16 mouse cellular contexts compared by ENCODE assay signal in genomic region chr19:34799644-34800267, GRCm38 (mm10). TPM values are rescaled to one million over a fixed set of nuclear protein-coding genes. Genes with fewer than 3 reads are reported as not detected.
DNase-seq lines count a peak whose midpoint lies in the region; ATAC-seq and TF ChIP-seq lines count a peak whose summit lies in the region.
"Had no signal": no experiment of that assay in that cellular context is flagged by ENCODE, and none has a peak within 500 bp of the region (broad histone marks: within the 10 kb centered on the region; RNA-seq: fewer than 3 reads in every experiment).

No protein-coding gene starts in this region.

- no peaks in the 10 kb centered on the region for H3K27me3 ChIP-seq in kidney, embryonic 14.5 days (ENCODE audit: control insufficient read depth, insufficient read depth, low read length)
- H3K27me3 ChIP-seq: embryonic facial prominence, embryonic 12.5 days; limb, embryonic 12.5 days; liver, embryonic 15.5 days; stomach, embryonic 15.5 days had no signal

- ATAC-seq in kidney, embryonic 14.5 days (ENCODE audit: low FRiP score, low TSS enrichment) = no peak
- ATAC-seq in neutrophil, adult 5-6 weeks (ENCODE audit: extremely low read depth, insufficient number of reproducible peaks, low FRiP score, poor library complexity, severe bottlenecking) = peak; percentile 76; the same call in 1 of the 2 replicates

- no peak overlapping the region for H3K27ac ChIP-seq in kidney, embryonic 14.5 days (ENCODE audit: low read depth, low read length)
- H3K27ac ChIP-seq: embryonic facial prominence, embryonic 12.5 days; hindbrain, embryonic 10.5 days; limb, embryonic 12.5 days; liver, embryonic 15.5 days; stomach, embryonic 15.5 days had no signal

- TF ChIP-seq CTCF in brain, embryonic 14.5 days (IDR thresholded peaks at IDR 0.05; ENCODE audit: borderline replicate concordance, extremely low read depth, insufficient read depth, insufficient read length) = no peak

- TF ChIP-seq POLR2A in brain, embryonic 14.5 days (IDR thresholded peaks at IDR 0.05; ENCODE audit: borderline replicate concordance, extremely low read depth, insufficient read depth, insufficient read length, poor library complexity, severe bottlenecking) = no peak

- no peak overlapping the region for H3K4me3 ChIP-seq in kidney, embryonic 14.5 days (ENCODE audit: low read length)
- H3K4me3 ChIP-seq: embryonic facial prominence, embryonic 12.5 days; hindbrain, embryonic 10.5 days; limb, embryonic 12.5 days; liver, embryonic 15.5 days; stomach, embryonic 15.5 days had no signal

- H3K9ac ChIP-seq in kidney, embryonic 14.5 days (ENCODE audit: low read depth, low read length) = no peak overlapping the region
- H3K9ac ChIP-seq: embryonic facial prominence, embryonic 12.5 days; limb, embryonic 12.5 days; liver, embryonic 15.5 days; stomach, embryonic 15.5 days had no signal

- WGBS in kidney, embryonic 14.5 days = 57% methylated on average over 6 of the region's 6 CpGs

- no peaks in the 10 kb centered on the region for H3K36me3 ChIP-seq in kidney, embryonic 14.5 days (ENCODE audit: control insufficient read depth, insufficient read depth, low read length)
- H3K36me3 ChIP-seq: embryonic facial prominence, embryonic 12.5 days; hindbrain, embryonic 10.5 days; limb, embryonic 12.5 days; liver, embryonic 15.5 days; stomach, embryonic 15.5 days had no signal

- DNase-seq in kidney, adult 9 months = peak; percentile 64
- DNase-seq in spleen, adult 18-20 months = peak; percentile 24 to 25
- no peak for DNase-seq in spleen, postnatal 4 days (ENCODE audit: low spot score in 2 of 2)
- peak; percentile 54 for DNase-seq in brain, embryonic 14.5 days (ENCODE audit: low read depth)
- DNase-seq in left cerebral cortex, adult 9 months (ENCODE audit: low spot score in 2 of 2) = no peak
- DNase-seq in urinary bladder, postnatal 25 days (ENCODE audit: low spot score) = no peak
- DNase-seq: adrenal gland, postnatal 14 days; cerebellum, postnatal 25 days; kidney, adult 11 months had no signal

- H3K9me3 ChIP-seq in kidney, embryonic 14.5 days (ENCODE audit: control insufficient read depth, low read length) = no peaks in the 10 kb centered on the region
- H3K9me3 ChIP-seq: embryonic facial prominence, embryonic 12.5 days; hindbrain, embryonic 10.5 days; limb, embryonic 12.5 days; liver, embryonic 15.5 days; stomach, embryonic 15.5 days had no signal

- no peaks in the 10 kb centered on the region for H3K4me1 ChIP-seq in kidney, embryonic 14.5 days (ENCODE audit: control insufficient read depth, insufficient read depth, low read length)
- H3K4me1 ChIP-seq: embryonic facial prominence, embryonic 12.5 days; hindbrain, embryonic 10.5 days; limb, embryonic 12.5 days; liver, embryonic 15.5 days; stomach, embryonic 15.5 days had no signal

- no peak overlapping the region for H3K4me2 ChIP-seq in kidney, embryonic 14.5 days (replicated peaks; ENCODE audit: low read depth, low read length)
- H3K4me2 ChIP-seq: embryonic facial prominence, embryonic 12.5 days; limb, embryonic 12.5 days; liver, embryonic 15.5 days; stomach, embryonic 15.5 days had no signal

RNA-seq across cellular contexts. Expression of gene Slc16a12, which starts 52.7 kb away (rescaled TPM):
- 2.7 and 7.4 TPM in 2 replicates for polyA plus RNA-seq in kidney, embryonic 14.5 days (2014; fragmentation: Nextera tagmentation; extraction: Ambion mirVana)
- 2.2 and 2.8 TPM in 2 replicates for polyA plus RNA-seq in brain, embryonic 14.5 days (2012; rRNA removed)
- 0.61 TPM in 1 of 2 replicates, not detected in the other for total RNA-seq in neutrophil, adult 5-6 weeks (2017)

Comparison
In these comparisons a context has a peak if more than half of its experiments do, and no peak if none do; other contexts are left out.
1. DNase-seq: peak in kidney, adult 9 months (single experiment), spleen, adult 18-20 months (2 of 2) and brain, embryonic 14.5 days (single experiment); none in spleen, postnatal 4 days (0 of 2), left cerebral cortex, adult 9 months (0 of 2) and urinary bladder, postnatal 25 days (single experiment).